Mouse (Mus musculus) brain, embryonic 14.5 days (tissue): ENCODE measurements around the gene Melk. TPM values are rescaled to one million over a fixed set of nuclear protein-coding genes. Genes with fewer than 3 reads are reported as not detected.

Experiments used
- DNase-seq: peaks from one replicate; pipeline ENCODE4 v3.0.0-alpha.2; 2011; ENCODE audit warnings: low read depth
- CTCF ChIP-seq: fragments of 200-500 bp; IDR thresholded peaks from 2 replicates; pipeline ENCODE4 v1.5.1; 2012; ENCODE audit warnings: inconsistent platforms, mild to moderate bottlenecking, moderate library complexity, borderline replicate concordance; ENCODE audit not compliant: insufficient read depth, insufficient read length; ENCODE audit errors: extremely low read depth
- POLR2A ChIP-seq: fragments of 200-500 bp; IDR thresholded peaks from 2 replicates; pipeline ENCODE4 v1.6.1; 2012; ENCODE audit warnings: mild to moderate bottlenecking, inconsistent platforms, borderline replicate concordance; ENCODE audit not compliant: poor library complexity, insufficient read depth, insufficient read length, severe bottlenecking; ENCODE audit errors: extremely low read depth
- polyA plus RNA-seq: library from polyadenylated mRNA; depleted of rRNA; stranded (reverse); fragments of >200 nt; gene quantifications from 2 replicates; pipeline ENCODE4 v1.2.3, GENCODE M21; 2012

Gene Melk
- polyA plus RNA-seq, 1 experiment: 9.4 TPM

DNA sequence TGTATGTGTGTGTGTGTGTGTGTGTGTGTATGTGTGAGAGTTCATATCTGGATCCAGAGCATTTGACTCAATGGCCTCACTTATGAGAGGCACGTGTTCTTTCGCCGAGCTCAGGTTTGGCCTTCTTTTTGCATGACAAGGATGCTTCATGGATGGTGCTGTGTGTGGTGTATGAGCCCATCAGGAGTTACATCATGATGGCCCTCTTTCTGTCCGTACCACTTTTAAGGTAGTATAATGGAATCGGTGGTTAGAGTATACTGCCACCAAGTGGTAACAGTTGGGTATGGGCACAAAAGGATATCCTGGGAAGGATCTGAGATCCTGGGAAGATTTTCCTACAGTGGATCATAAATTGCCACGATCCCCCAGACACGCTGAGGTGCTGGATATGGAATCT lies 8.1 kb upstream of the Melk start:
- peak; percentile 80 for DNase-seq
- TF ChIP-seq CTCF (peak; percentile 61; the same call in 1 of the 2 replicates), POLR2A (no peak)

- no peak for DNase-seq
- TF ChIP-seq CTCF (no peak), POLR2A (no peak)
Observed at GRCm38 (mm10) chr4:44295837-44296236, 4.8 kb upstream of the Melk start.

DNA sequence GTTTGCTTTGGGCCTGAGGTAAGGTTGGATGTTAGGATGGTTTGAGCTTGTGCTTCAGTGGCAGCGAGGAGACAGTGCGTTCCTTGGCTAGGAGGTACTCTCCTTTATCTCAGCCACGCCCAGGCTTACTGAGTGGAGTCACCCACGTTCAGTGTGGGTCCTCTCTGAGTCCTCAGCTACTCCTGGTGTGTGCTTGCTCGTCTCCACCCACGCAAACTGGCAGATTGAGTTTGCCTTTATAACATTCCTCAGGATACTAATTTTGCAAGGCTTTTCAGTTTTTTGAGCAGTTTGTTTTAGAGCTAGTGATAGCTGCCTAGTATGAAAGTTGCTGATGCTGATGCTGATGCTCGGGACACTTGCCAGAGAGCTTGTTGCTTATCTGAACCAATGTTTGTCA lies 5.9 kb downstream of the Melk start:
- no peak for DNase-seq
- TF ChIP-seq POLR2A (no peak), CTCF (no peak)

DNA sequence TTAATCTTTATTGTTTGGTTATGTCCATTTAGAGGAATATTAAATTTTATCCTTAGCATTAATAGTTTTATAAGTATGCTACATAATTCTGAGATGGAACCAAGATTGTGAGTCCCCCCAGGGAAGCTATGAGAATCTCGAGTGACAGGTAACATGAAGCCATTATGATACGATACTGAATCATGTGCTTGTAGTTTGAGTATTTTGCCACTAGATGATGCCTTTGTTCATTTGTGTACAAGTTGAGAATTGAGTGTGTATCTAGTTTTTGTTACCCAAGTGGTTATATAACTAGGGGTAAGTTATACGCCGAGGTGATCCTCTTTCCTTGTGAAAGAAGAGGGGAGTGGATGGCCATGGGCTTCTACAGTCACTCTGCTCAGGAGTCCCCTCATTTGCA lies 9.8 kb downstream of the Melk start:
- TF ChIP-seq POLR2A (no peak), CTCF (no peak)
- DNase-seq: no peak

DNA sequence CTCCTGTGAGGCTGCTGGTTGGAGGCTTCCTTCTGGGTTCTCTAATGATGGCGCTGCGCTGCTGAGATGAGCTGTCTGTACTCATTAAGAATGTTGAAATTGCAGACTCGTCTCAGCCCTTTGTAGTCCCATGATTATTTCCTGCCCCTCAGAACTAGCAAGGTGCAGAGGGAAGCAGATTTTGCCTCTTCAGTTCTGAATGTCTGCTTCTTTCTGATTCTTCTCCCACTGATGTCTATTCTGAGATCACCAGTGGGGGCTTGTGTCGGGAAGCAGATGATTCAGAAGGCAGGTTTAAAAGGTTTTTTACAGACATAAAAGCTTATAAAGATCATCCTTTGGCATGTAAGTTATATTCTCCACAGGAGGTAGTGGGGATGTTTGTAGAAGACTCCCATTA lies 10.2 kb downstream of the Melk start:
- DNase-seq: peak; percentile 58
- no peak for TF ChIP-seq CTCF
- TF ChIP-seq POLR2A: no peak

- DNase-seq: no peak
- TF ChIP-seq CTCF: no peak
- TF ChIP-seq POLR2A: no peak
Observed at GRCm38 (mm10) chr4:44316270-44316809, 15.7 kb downstream of the Melk start.

GRCm38 (mm10) chr4:44320448-44320847 lies 19.8 kb downstream of the Melk start:
- no peak for DNase-seq
- no peak for TF ChIP-seq POLR2A
- no peak for TF ChIP-seq CTCF

DNA sequence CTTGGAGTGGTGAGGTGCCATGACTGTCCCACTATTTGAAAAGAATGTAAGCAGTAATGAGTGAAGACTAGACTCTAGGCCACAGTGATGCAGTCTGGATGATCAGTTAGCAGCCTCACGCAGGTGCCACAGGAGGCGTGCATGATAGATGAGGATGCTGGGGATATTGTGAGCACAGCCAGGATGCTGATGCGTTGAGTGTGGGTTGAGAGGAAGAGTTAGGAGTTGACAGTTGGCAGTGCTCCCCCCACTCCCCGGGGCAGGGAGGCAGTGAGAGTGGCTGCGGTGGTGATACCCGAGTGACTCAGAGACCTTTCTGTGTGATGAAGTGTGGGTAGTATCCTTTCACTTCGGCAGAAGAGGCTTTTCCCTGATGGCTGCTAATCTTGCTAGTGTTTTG lies 21.4 kb downstream of the Melk start:
- TF ChIP-seq POLR2A: no peak
- TF ChIP-seq CTCF: no peak
- DNase-seq: no peak

DNA sequence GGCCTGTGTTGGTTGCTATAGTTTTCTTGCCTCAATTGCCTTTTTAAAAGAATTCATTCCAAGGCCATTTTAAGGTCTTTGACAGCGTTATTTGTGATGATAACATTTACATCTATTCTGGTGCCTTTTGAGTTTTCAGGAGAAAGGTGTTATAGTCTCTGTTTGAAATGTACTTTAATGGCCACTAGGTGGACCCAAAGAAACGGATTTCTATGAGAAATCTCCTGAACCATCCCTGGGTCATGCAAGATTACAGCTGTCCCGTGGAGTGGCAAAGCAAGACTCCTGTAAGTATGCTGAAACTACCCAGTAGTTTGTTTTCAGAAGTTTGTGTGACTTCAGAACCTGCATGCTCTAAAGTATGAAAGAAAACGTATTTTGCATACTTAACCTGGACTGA lies 24.8 kb downstream of the Melk start:
- TF ChIP-seq CTCF (peak; percentile 31; the same call in 1 of the 2 replicates), POLR2A (no peak)
- DNase-seq: peak; percentile 76

GRCm38 (mm10) chr4:44326721-44327120 lies 26.0 kb downstream of the Melk start:
- DNase-seq: no peak
- TF ChIP-seq CTCF (no peak), POLR2A (no peak)

GRCm38 (mm10) chr4:44327976-44328375 lies 27.3 kb downstream of the Melk start:
- peak; percentile 18 for DNase-seq
- TF ChIP-seq CTCF: peak; percentile 23; the same call in 1 of the 2 replicates
- TF ChIP-seq POLR2A: no peak

GRCm38 (mm10) chr4:44335006-44335405 lies 34.3 kb downstream of the Melk start:
- TF ChIP-seq CTCF: no peak
- no peak for TF ChIP-seq POLR2A
- no peak for DNase-seq
